In the genomic region with DNA sequence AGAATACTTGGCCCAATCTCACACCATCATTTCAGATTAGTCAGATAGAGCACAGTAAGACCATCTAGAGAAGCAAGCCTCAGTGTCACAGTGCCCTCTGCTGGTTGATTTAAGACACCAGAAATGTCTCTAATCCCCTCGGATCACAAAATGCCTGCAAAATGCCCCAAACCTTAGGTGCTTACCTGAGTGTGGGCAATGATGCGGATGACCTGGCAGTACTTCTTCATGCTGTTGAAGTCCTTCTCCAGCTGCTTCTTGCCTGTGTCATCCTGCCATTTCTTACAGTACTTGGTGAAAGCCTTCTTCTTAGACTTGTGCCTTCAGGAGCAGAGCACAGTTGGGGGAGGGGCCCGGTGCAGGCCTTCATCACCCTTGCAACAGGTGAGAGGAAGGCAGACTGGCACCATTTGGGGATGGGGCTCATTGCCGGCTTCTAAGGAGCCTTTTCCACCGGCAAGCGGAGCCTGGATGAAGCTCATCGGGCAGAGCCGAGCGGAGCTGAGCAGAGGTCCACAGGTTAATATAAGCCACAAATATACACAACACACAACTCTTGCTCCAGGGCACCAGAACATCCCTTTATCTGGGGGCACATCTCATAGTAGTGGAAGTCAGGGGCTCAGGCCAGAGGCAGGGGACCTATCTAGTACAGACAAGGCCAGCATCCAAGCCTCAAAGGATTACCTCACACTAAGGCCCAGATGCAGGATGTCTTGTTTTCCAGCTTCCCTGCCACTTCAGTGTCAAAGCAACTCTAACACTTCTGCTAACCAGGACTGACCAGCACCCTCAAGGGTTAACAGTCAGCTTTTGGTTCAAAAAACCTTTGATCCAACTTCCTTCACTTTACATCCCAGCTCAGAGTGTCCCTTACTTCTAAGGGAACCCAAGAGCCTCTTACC, we compare ENCODE assay signal across 8 mouse cellular contexts. TPM values are rescaled to one million over a fixed set of nuclear protein-coding genes. Genes with fewer than 3 reads are reported as not detected.
DNase-seq lines count a peak whose midpoint lies in the region; ATAC-seq and TF ChIP-seq lines count a peak whose summit lies in the region.

No protein-coding gene starts in this region.

- no peak overlapping the region for H3K4me3 ChIP-seq in spleen, adult 2 months (ENCODE audit: extremely low read depth, insufficient read depth, insufficient read length)
- H3K4me3 ChIP-seq in cerebellum, adult 2 months (replicated peaks; ENCODE audit: insufficient read depth, low read depth, low read length), result no peak overlapping the region
- H3K4me3 ChIP-seq in heart, postnatal 0 days (ENCODE audit: low read depth, low read length), result peak overlapping the region; percentile 80; the same call in 1 of the 2 replicates
- H3K4me3 ChIP-seq in liver, embryonic 11.5 days (ENCODE audit: low read depth, low read length), result peak overlapping the region; percentile 85

- TF ChIP-seq CTCF in spleen, adult 2 months (IDR thresholded peaks at IDR 0.05; ENCODE audit: extremely low read depth, insufficient read depth, insufficient read length, insufficient replicate concordance), result peak; percentile 9; the same call in 1 of the 2 replicates
- peak; percentile 47; the same call in 1 of the 2 replicates for TF ChIP-seq CTCF in cerebellum, adult 2 months (IDR thresholded peaks at IDR 0.05; ENCODE audit: borderline replicate concordance, insufficient read depth, low read depth, low read length)
- peak; percentile 60 for TF ChIP-seq CTCF in heart, postnatal 0 days (IDR thresholded peaks at IDR 0.05; ENCODE audit: low read depth)

- H3K9me3 ChIP-seq in heart, postnatal 0 days (replicated peaks; ENCODE audit: control insufficient read depth, low read length), result no peaks in the 10 kb centered on the region
- H3K9me3 ChIP-seq in liver, embryonic 11.5 days (ENCODE audit: control insufficient read depth, low read length), result no peaks in the 10 kb centered on the region

- H3K27me3 ChIP-seq in spleen, adult 2 months (ENCODE audit: control insufficient read depth, insufficient read depth, low read length), result no peaks in the 10 kb centered on the region
- H3K27me3 ChIP-seq in cerebellum, adult 2 months (ENCODE audit: control insufficient read depth, insufficient read depth, low read length), result no peaks in the 10 kb centered on the region
- no peaks in the 10 kb centered on the region for H3K27me3 ChIP-seq in heart, postnatal 0 days (ENCODE audit: control insufficient read depth, insufficient read depth, low read length)
- no peaks in the 10 kb centered on the region for H3K27me3 ChIP-seq in liver, embryonic 11.5 days (replicated peaks; ENCODE audit: control insufficient read depth, insufficient read depth, low read length)

- H3K4me2 ChIP-seq in heart, postnatal 0 days (ENCODE audit: low read depth, low read length), result peak overlapping the region; percentile 79
- H3K4me2 ChIP-seq in liver, embryonic 11.5 days, result peak overlapping the region; percentile 96

- 65% methylated on average over 9 of the region's 9 CpGs for WGBS in spleen, adult 2 months
- WGBS in cerebellum, adult 2 months, result 53% methylated on average over 9 of the region's 9 CpGs
- 61% methylated on average over 9 of the region's 9 CpGs for WGBS in heart, postnatal 0 days
- 45% methylated on average over 9 of the region's 9 CpGs for WGBS in liver, embryonic 11.5 days

- ATAC-seq in heart, postnatal 0 days (ENCODE audit: insufficient read depth, low read depth), result no peak
- no peak for ATAC-seq in liver, embryonic 11.5 days (replicated peaks; ENCODE audit: low FRiP score)

- peak in 1 of 2 experiments; percentile 62 for DNase-seq in spleen, adult 2 months (ENCODE audit: low read depth in 1 of 2, low spot score in 2 of 2)
- no peak for DNase-seq in spleen, postnatal 14 days (ENCODE audit: low spot score in 2 of 2)
- DNase-seq in cerebellum, adult 2 months, result peak; percentile 45 to 52
- no peak for DNase-seq in heart, postnatal 0 days (ENCODE audit: low spot score)
- DNase-seq in liver, embryonic 11.5 days (ENCODE audit: low spot score), result peak; percentile 41
- DNase-seq in retina, postnatal 7 days (ENCODE audit: low read depth, low spot score), result peak; percentile 67
- DNase-seq in layer of hippocampus, postnatal 36 days, result no peak
- no peak for DNase-seq in testis, postnatal 14 days (ENCODE audit: low spot score)

- H3K36me3 ChIP-seq in spleen, adult 2 months (ENCODE audit: control insufficient read depth, insufficient read depth, low read length), result peaks cover 41% of the 10 kb centered on the region
- peaks cover 52% of the 10 kb centered on the region for H3K36me3 ChIP-seq in heart, postnatal 0 days (replicated peaks; ENCODE audit: control insufficient read depth, insufficient read depth, low read length)
- peaks cover 51% of the 10 kb centered on the region for H3K36me3 ChIP-seq in liver, embryonic 11.5 days (ENCODE audit: control insufficient read depth, insufficient read depth, low read length)

- H3K27ac ChIP-seq in spleen, adult 2 months (ENCODE audit: insufficient read depth, low read length), result no peak overlapping the region
- H3K27ac ChIP-seq in cerebellum, adult 2 months (ENCODE audit: insufficient read depth, low read length), result no peak overlapping the region
- no peak overlapping the region for H3K27ac ChIP-seq in heart, postnatal 0 days (ENCODE audit: low read depth)
- H3K27ac ChIP-seq in liver, embryonic 11.5 days (ENCODE audit: low read depth, low read length), result peak overlapping the region; percentile 99

- H3K4me1 ChIP-seq in spleen, adult 2 months (ENCODE audit: control insufficient read depth, insufficient read depth, insufficient read length), result peaks cover 3% of the 10 kb centered on the region; the same call in 1 of the 2 replicates
- H3K4me1 ChIP-seq in cerebellum, adult 2 months (ENCODE audit: control insufficient read depth, insufficient read depth, low read length), result no peaks in the 10 kb centered on the region
- H3K4me1 ChIP-seq in heart, postnatal 0 days (ENCODE audit: control insufficient read depth, insufficient read depth), result 0 out of 2 replicates have a peak, but pooled peaks cover 9% of the 10 kb centered on the region
- peaks cover 24% of the 10 kb centered on the region for H3K4me1 ChIP-seq in liver, embryonic 11.5 days (replicated peaks; ENCODE audit: control insufficient read depth, insufficient read depth, low read length)

- no peak for TF ChIP-seq POLR2A in spleen, adult 2 months (IDR thresholded peaks at IDR 0.05; ENCODE audit: low read depth, low read length)
- TF ChIP-seq POLR2A in cerebellum, adult 2 months (IDR thresholded peaks at IDR 0.05; ENCODE audit: borderline replicate concordance, insufficient read depth, low read length), result no peak

- no peak for TF ChIP-seq EP300 in heart, postnatal 0 days (IDR thresholded peaks at IDR 0.05; ENCODE audit: low read depth)

- no peak overlapping the region for H3K9ac ChIP-seq in heart, postnatal 0 days (replicated peaks; ENCODE audit: low read depth, low read length)
- H3K9ac ChIP-seq in liver, embryonic 11.5 days (ENCODE audit: low read depth, low read length), result peak overlapping the region; percentile 99

RNA-seq across cellular contexts. Expression of gene Syngr1, which starts 10.2 kb away (rescaled TPM):
- 9.9 and 13.5 TPM in 2 replicates for polyA plus RNA-seq in spleen, adult 2 months (2012; rRNA removed)
- 448 and 455 TPM in 2 replicates for polyA plus RNA-seq in cerebellum, adult 2 months (2012; rRNA removed)
- 104 and 144 TPM in 2 replicates for total RNA-seq in heart, postnatal 0 days (2014; rRNA removed; ENCODE audit: low replicate concordance)
- 140 and 150 TPM in 2 replicates for polyA plus RNA-seq in heart, postnatal 0 days (2015; fragmentation: Nextera tagmentation; extraction: Ambion mirVana)
- polyA plus RNA-seq in liver, embryonic 11.5 days (2014; fragmentation: Nextera tagmentation; extraction: Ambion mirVana), result 32.2 and 38.6 TPM in 2 replicates
- 100 to 1,000 TPM; 341 to 377 TPM for total RNA-seq in layer of hippocampus, postnatal 36 days (2021)

RNA-seq across cellular contexts. Expression of gene Rpl3, which starts 10.7 kb away (rescaled TPM):
- polyA plus RNA-seq in spleen, adult 2 months (2012; rRNA removed), result 550 and 833 TPM in 2 replicates
- 678 and 692 TPM in 2 replicates for polyA plus RNA-seq in cerebellum, adult 2 months (2012; rRNA removed)
- 763 and 766 TPM in 2 replicates for total RNA-seq in heart, postnatal 0 days (2014; rRNA removed; ENCODE audit: low replicate concordance)
- 480 and 487 TPM in 2 replicates for polyA plus RNA-seq in heart, postnatal 0 days (2015; fragmentation: Nextera tagmentation; extraction: Ambion mirVana)
- polyA plus RNA-seq in liver, embryonic 11.5 days (2014; fragmentation: Nextera tagmentation; extraction: Ambion mirVana), result 1,449 and 1,469 TPM in 2 replicates
- 100 to 1,000 TPM; 497 to 547 TPM for total RNA-seq in layer of hippocampus, postnatal 36 days (2021)

RNA-seq across cellular contexts. Expression of gene Tab1, which starts 52.0 kb away (rescaled TPM):
- polyA plus RNA-seq in spleen, adult 2 months (2012; rRNA removed), result 16.1 and 21.4 TPM in 2 replicates
- polyA plus RNA-seq in cerebellum, adult 2 months (2012; rRNA removed), result 50.0 and 50.2 TPM in 2 replicates
- total RNA-seq in heart, postnatal 0 days (2014; rRNA removed; ENCODE audit: low replicate concordance), result 37.3 and 41.2 TPM in 2 replicates
- polyA plus RNA-seq in heart, postnatal 0 days (2015; fragmentation: Nextera tagmentation; extraction: Ambion mirVana), result 25.0 and 29.1 TPM in 2 replicates
- 25.9 and 28.7 TPM in 2 replicates for polyA plus RNA-seq in liver, embryonic 11.5 days (2014; fragmentation: Nextera tagmentation; extraction: Ambion mirVana)
- 10 to 100 TPM; 23.9 to 24.0 TPM for total RNA-seq in layer of hippocampus, postnatal 36 days (2021)

Comparison
In these comparisons a context has a peak if more than half of its experiments do, and no peak if none do; other contexts are left out.
1. DNase-seq: peak in cerebellum, adult 2 months (2 of 2), liver, embryonic 11.5 days (single experiment) and retina, postnatal 7 days (single experiment); none in spleen, postnatal 14 days (0 of 2), heart, postnatal 0 days (single experiment), layer of hippocampus, postnatal 36 days (0 of 2) and testis, postnatal 14 days (single experiment).
2. H3K4me3 ChIP-seq: peak in heart, postnatal 0 days (single experiment) and liver, embryonic 11.5 days (single experiment); none in spleen, adult 2 months (single experiment) and cerebellum, adult 2 months (single experiment).
3. CTCF ChIP-seq: peak in every context shown above with its lines; median percentile 60 in heart, postnatal 0 days; 47 in cerebellum, adult 2 months; 9 in spleen, adult 2 months.